Mouse (Mus musculus) stomach, embryonic 14.5 days (tissue): Measurements from ENCODE around the gene Khdc4. TPM values are rescaled to one million over a fixed set of nuclear protein-coding genes. Genes with fewer than 3 reads are reported as not detected.
A peak's percentile ranks its signal among the peaks of the same experiment; 100 is the strongest.
"Not testable (repeated sequence)": the region's sequence is repeated elsewhere in the genome, so short reads cannot be mapped to it uniquely, and the experiment has no call there.

Source experiments
- ATAC-seq: fragments of 200-750 bp; cut with Nextera tagmentation; 2 replicates; pipeline ENCODE4 v1.8.0; 2017; ENCODE audit warnings: low read depth, moderate TSS enrichment; ENCODE audit not compliant: insufficient number of reproducible peaks, insufficient read depth, low FRiP score
- H3K27ac ChIP-seq: fragments of 300-500 bp; sonication (generic); 2 replicates; pipeline ENCODE4 v1.5.1; 2014; ENCODE audit warnings: mild to moderate bottlenecking, low read length, moderate library complexity, mixed read lengths
- H3K27me3 ChIP-seq: fragments of 300-500 bp; sonication (generic); 2 replicates; pipeline ENCODE4 v1.6.1; 2014; ENCODE audit warnings: low read length, control low read depth, mixed read lengths; ENCODE audit not compliant: control insufficient read depth, insufficient read depth
- H3K36me3 ChIP-seq: fragments of 300-500 bp; sonication (generic); 2 replicates; pipeline ENCODE4 v1.6.1; 2014; ENCODE audit warnings: mild to moderate bottlenecking, control low read depth, low read length, moderate library complexity, mixed read lengths; ENCODE audit not compliant: control insufficient read depth, insufficient read depth
- H3K4me1 ChIP-seq: fragments of 300-500 bp; sonication (generic); 2 replicates; pipeline ENCODE4 v1.6.1; 2014; ENCODE audit warnings: low read length, control low read depth, mixed read lengths; ENCODE audit not compliant: control insufficient read depth, insufficient read depth
- H3K4me2 ChIP-seq: fragments of 300-500 bp; sonication (generic); replicated peaks from 2 replicates; pipeline ENCODE4 v1.6.1; 2014; ENCODE audit warnings: low read depth, low read length, control low read depth
- H3K4me3 ChIP-seq: fragments of 300-500 bp; sonication (generic); 2 replicates; pipeline ENCODE4 v1.5.1; 2014; ENCODE audit warnings: low read depth, low read length, control low read depth
- H3K9ac ChIP-seq: fragments of 300-500 bp; sonication (generic); replicated peaks from 2 replicates; pipeline ENCODE4 v1.6.1; 2014; ENCODE audit warnings: low read depth, mild to moderate bottlenecking, control low read depth, low read length, moderate library complexity, mixed read lengths
- H3K9me3 ChIP-seq: fragments of 300-500 bp; sonication (generic); 2 replicates; pipeline ENCODE4 v1.6.1; 2016; ENCODE audit warnings: low read depth, low read length, control low read depth; ENCODE audit not compliant: control insufficient read depth
- WGBS: fragments of 180-500 bp; shearing (Covaris S2); extraction: QIAGEN DNeasy Blood & Tissue Kit; methylation state at CpG from one replicate; pipeline ENCODE4 v1.1.7; 2014; 5-methylcytosine and 5-hydroxymethylcytosine counted together
- polyA plus RNA-seq: library from polyadenylated mRNA; unstranded; fragments of >200 nt; fragmentation: Nextera tagmentation; extraction: Ambion mirVana; gene quantifications from 2 replicates; pipeline ENCODE4 v1.2.1, GENCODE M21; 2014

Khdc4 gene
- polyA plus RNA-seq, 1 experiment from 2014 or later, result 81.9 TPM

- no peak overlapping the region for H3K27ac ChIP-seq
- H3K4me3 ChIP-seq, result no peak overlapping the region
- no peaks in the 10 kb centered on the region for H3K4me1 ChIP-seq
- H3K4me2 ChIP-seq, result no peak overlapping the region
- H3K36me3 ChIP-seq, result peaks cover 94% of the 10 kb centered on the region
- no peaks in the 10 kb centered on the region for H3K9me3 ChIP-seq
- WGBS, result 86% methylated on average over 3 of the region's 3 CpGs
- H3K27me3 ChIP-seq, result no peaks in the 10 kb centered on the region
- no peak for ATAC-seq
- H3K9ac ChIP-seq, result no peak overlapping the region
These were observed 14.6 kb downstream of the Khdc4 start for GRCm38 (mm10) chr3:88700247-88700646.

- no peak for ATAC-seq
- Histone ChIP-seq H3K4me1 (no peaks in the 10 kb centered on the region), H3K9me3 (no peaks in the 10 kb centered on the region), H3K9ac (no peak overlapping the region), H3K4me3 (no peak overlapping the region), H3K36me3 (peaks cover 91% of the 10 kb centered on the region), H3K4me2 (no peak overlapping the region), H3K27ac (no peak overlapping the region), H3K27me3 (no peaks in the 10 kb centered on the region)
- WGBS, result 54% methylated on average over 3 of the region's 3 CpGs
These were observed 15.6 kb downstream of the Khdc4 start for GRCm38 (mm10) chr3:88701222-88701621.

GRCm38 (mm10) chr3:88713709-88714108 lies 28.1 kb downstream of the Khdc4 start:
- H3K36me3 ChIP-seq, result peaks cover 51% of the 10 kb centered on the region
- H3K27me3 ChIP-seq, result no peaks in the 10 kb centered on the region
- H3K27ac ChIP-seq, result no peak overlapping the region
- H3K4me1 ChIP-seq, result peaks cover 8% of the 10 kb centered on the region
- no peak overlapping the region for H3K4me3 ChIP-seq
- no peak overlapping the region for H3K9ac ChIP-seq
- no peak for ATAC-seq
- no peaks in the 10 kb centered on the region for H3K9me3 ChIP-seq
- H3K4me2 ChIP-seq, result no peak overlapping the region
- WGBS, result 88% methylated on average over 4 of the region's 4 CpGs

- Histone ChIP-seq H3K36me3 (peaks cover 50% of the 10 kb centered on the region), H3K27ac (no peak overlapping the region)
These were observed 29.1 kb downstream of the Khdc4 start for GRCm38 (mm10) chr3:88714725-88715124.

GRCm38 (mm10) chr3:88715716-88716115 lies 30.1 kb downstream of the Khdc4 start:
- not testable (repeated sequence) for H3K27me3 ChIP-seq, H3K9me3 ChIP-seq, ATAC-seq, H3K9ac ChIP-seq, H3K4me3 ChIP-seq, H3K4me2 ChIP-seq, H3K27ac ChIP-seq
- Histone ChIP-seq H3K36me3 (peaks cover 45% of the 10 kb centered on the region), H3K4me1 (peaks cover 11% of the 10 kb centered on the region)
- WGBS, result 83% methylated on average over 5 of the region's 5 CpGs

More at GRCm38 (mm10) chr3:88714725-88715124, 29.1 kb downstream of the Khdc4 start:
- no peaks in the 10 kb centered on the region for H3K9me3 ChIP-seq
- WGBS, result 75% methylated on average over 2 of the region's 2 CpGs
- no peaks in the 10 kb centered on the region for H3K27me3 ChIP-seq
- H3K4me3 ChIP-seq, result no peak overlapping the region
- peaks cover 11% of the 10 kb centered on the region for H3K4me1 ChIP-seq
- no peak overlapping the region for H3K9ac ChIP-seq
- H3K4me2 ChIP-seq, result no peak overlapping the region
- no peak for ATAC-seq

GRCm38 (mm10) chr3:88716399-88717197 lies 31.0 kb downstream of the Khdc4 start, which contains the start of gene Rit1:
Gene Rit1, plus strand, starts transcription at chr3:88716838.
- H3K36me3 ChIP-seq, result peaks cover 43% of the 10 kb centered on the region
- H3K9ac ChIP-seq, result peak within 1 kb of the TSS; percentile 69
- H3K27me3 ChIP-seq, result no peaks in the 10 kb centered on the region
- peaks cover 11% of the 10 kb centered on the region for H3K4me1 ChIP-seq
- peak within 1 kb of the TSS; percentile 76 for H3K4me2 ChIP-seq
- no peaks in the 10 kb centered on the region for H3K9me3 ChIP-seq
- peak within 1 kb of the TSS; percentile 82 for H3K27ac ChIP-seq
- ATAC-seq, result peak; percentile 94
- 2% methylated on average over 27 of the region's 27 CpGs for WGBS
- peak within 1 kb of the TSS; percentile 73 for H3K4me3 ChIP-seq

- WGBS, result 1% methylated on average over 9 of the region's 9 CpGs
- peak; percentile 65; the same call in 1 of the 2 replicates for ATAC-seq
- peak overlapping the region; percentile 73 for H3K4me3 ChIP-seq
These were observed 31.7 kb downstream of the Khdc4 start for GRCm38 (mm10) chr3:88717198-88717798.

GRCm38 (mm10) chr3:88717831-88718230 lies 32.2 kb downstream of the Khdc4 start:
- 20% methylated on average over 1 of the region's 1 CpGs for WGBS
- H3K9ac ChIP-seq, result no peak overlapping the region
- no peaks in the 10 kb centered on the region for H3K9me3 ChIP-seq
- H3K4me2 ChIP-seq, result peak overlapping the region; percentile 76
- H3K27ac ChIP-seq, result no peak overlapping the region
- H3K36me3 ChIP-seq, result peaks cover 30% of the 10 kb centered on the region
- peaks cover 11% of the 10 kb centered on the region for H3K4me1 ChIP-seq
- no peaks in the 10 kb centered on the region for H3K27me3 ChIP-seq
- H3K4me3 ChIP-seq, result peak overlapping the region; percentile 73
- ATAC-seq, result no peak

More at GRCm38 (mm10) chr3:88717198-88717798, 31.7 kb downstream of the Khdc4 start:
- Histone ChIP-seq H3K36me3 (peaks cover 36% of the 10 kb centered on the region), H3K9me3 (no peaks in the 10 kb centered on the region), H3K27ac (peak overlapping the region; percentile 82), H3K4me2 (peak overlapping the region; percentile 76), H3K4me1 (peaks cover 11% of the 10 kb centered on the region), H3K9ac (peak overlapping the region; percentile 69), H3K27me3 (no peaks in the 10 kb centered on the region)
